Mouse (Mus musculus) limb, embryonic 10.5 days (tissue): Measurements from ENCODE around the gene Tmem56. TPM values are rescaled to one million over a fixed set of nuclear protein-coding genes. Genes with fewer than 3 reads are reported as not detected.

Experiments
- DNase-seq: peaks from one replicate; pipeline ENCODE4 v3.0.0-alpha.2; 2017; ENCODE audit warnings: low spot score
- H3K27ac ChIP-seq: fragments of 300-500 bp; sonication (generic); 2 replicates; pipeline ENCODE4 v1.5.1; 2016; ENCODE audit warnings: mild to moderate bottlenecking
- H3K27me3 ChIP-seq: fragments of 300-500 bp; sonication (generic); 2 replicates; pipeline ENCODE4 v1.6.1; 2016; ENCODE audit warnings: low read depth, mild to moderate bottlenecking; ENCODE audit not compliant: poor library complexity, severe bottlenecking
- H3K36me3 ChIP-seq: fragments of 300-500 bp; sonication (generic); 2 replicates; pipeline ENCODE4 v1.6.1; 2016; ENCODE audit warnings: mild to moderate bottlenecking, moderate library complexity
- H3K4me1 ChIP-seq: fragments of 300-500 bp; sonication (generic); 2 replicates; pipeline ENCODE4 v1.6.1; 2016
- H3K4me3 ChIP-seq: fragments of 300-500 bp; sonication (generic); 2 replicates; pipeline ENCODE4 v1.5.1; 2016; ENCODE audit warnings: mild to moderate bottlenecking, moderate library complexity
- H3K9me3 ChIP-seq: fragments of 300-500 bp; sonication (generic); replicated peaks from 2 replicates; pipeline ENCODE4 v1.6.1; 2016; ENCODE audit warnings: mild to moderate bottlenecking
- WGBS: fragments of 180-500 bp; shearing (Covaris S2); methylation state at CpG from one replicate; pipeline ENCODE4 v1.1.7; 2016; 5-methylcytosine and 5-hydroxymethylcytosine counted together
- polyA plus RNA-seq: library from polyadenylated mRNA; unstranded; fragments of >200 nt; fragmentation: Nextera tagmentation; extraction: Ambion mirVana; gene quantifications from 2 replicates; pipeline ENCODE4 v1.2.1, GENCODE M21; 2016

Gene Tmem56
- polyA plus RNA-seq: 0.96 and 1.0 TPM in 2 replicates

DNA sequence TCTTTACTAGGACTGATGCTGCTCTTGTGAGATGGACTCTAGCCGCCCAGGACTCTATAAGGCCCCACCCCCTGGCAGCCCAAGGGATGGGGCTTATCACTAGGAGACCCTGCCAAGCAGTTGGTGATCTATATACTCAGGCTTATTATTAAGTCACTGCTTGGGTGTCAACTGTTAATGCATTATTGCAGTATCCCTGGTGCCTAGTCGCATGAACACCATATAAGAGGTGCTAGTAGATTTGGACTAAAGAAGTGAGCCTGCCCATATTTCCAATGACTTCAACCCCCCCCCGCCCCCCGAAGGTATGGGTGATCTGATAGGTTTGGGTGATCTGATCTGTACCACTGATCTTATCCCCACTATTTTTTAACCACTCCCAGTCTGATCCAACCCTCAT is at the start of gene Tmem56:
Gene Tmem56 (minus strand): TSS at position 101 of the 400 bp plus-strand sequence.
- peak; percentile 2 for DNase-seq
- Histone ChIP-seq H3K4me3 (no peak within 1 kb of the TSS), H3K27me3 (no peaks in the 10 kb centered on the region), H3K4me1 (no peaks in the 10 kb centered on the region), H3K27ac (no peak within 1 kb of the TSS), H3K9me3 (no peaks in the 10 kb centered on the region), H3K36me3 (no peaks in the 10 kb centered on the region)
- 88% methylated on average over 4 of the region's 4 CpGs for WGBS

DNA sequence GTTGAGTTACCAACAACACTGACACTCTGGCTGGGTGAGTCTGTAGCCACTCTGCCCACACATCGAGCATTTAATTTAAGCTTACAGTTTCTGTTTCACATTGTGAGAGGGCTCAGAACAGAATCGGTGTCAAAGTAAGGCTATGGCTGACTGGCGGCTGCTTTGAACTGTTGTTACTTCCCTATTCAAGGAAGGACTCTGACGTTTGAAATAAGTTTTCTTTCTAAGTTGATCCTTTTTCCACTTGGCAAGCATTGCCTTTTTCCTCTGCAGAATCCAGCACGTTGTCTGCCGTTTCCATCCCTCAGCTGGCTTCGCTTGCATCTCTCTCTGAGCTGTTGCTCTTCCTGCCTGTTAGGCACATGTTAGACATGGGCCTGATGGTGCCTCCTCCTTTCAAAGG is 47.3 kb upstream of the Tmem56 start:
- WGBS: 92% methylated on average over 7 of the region's 7 CpGs
- H3K4me3 ChIP-seq: no peak overlapping the region
- no peaks in the 10 kb centered on the region; the same call in 1 of the 2 replicates for H3K36me3 ChIP-seq
- no peaks in the 10 kb centered on the region for H3K4me1 ChIP-seq
- no peak for DNase-seq
- no peaks in the 10 kb centered on the region for H3K9me3 ChIP-seq
- no peaks in the 10 kb centered on the region for H3K27me3 ChIP-seq
- no peak overlapping the region for H3K27ac ChIP-seq

DNA sequence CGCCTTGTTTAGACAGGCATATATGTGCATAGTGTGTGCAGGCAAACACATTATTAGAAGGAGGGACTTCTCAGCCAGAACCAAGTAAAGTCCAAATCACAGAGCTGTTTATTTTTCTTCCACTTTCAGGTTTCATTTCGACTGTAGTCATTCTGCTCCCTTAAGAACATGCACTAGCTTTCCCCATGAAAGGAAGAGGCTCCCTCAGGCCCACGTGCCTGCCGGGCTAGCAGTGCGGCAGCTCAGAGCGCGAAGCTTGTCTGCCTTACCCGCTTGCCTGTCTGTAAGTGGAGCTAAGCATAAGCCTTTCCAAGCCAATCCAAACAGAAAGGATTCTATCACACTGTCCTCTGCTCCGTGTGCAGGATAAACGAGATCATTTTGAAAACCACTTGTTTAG is 46.7 kb upstream of the Tmem56 start:
- no peaks in the 10 kb centered on the region for H3K9me3 ChIP-seq

DNA sequence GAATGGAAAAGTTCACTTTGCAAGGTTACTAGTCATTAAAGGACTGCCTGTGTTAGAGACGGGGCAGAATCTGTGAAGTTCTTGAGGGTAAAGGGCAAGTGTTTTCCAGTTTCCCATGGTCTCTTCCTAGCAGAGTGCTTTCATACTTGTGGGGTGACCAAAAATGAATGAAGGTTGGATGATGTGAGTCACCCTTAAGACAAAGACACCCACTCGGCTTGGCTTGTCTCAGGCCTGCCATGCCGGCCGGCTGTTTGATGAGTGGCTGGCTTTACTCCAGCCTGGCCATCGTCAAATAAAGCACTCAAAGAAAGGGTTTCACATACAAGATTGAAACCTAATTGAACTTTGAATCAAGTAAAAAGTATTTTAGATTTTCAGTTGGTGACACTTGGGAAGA is 44.5 kb upstream of the Tmem56 start:
- WGBS: 88% methylated on average over 5 of the region's 5 CpGs
- H3K4me3 ChIP-seq: no peak overlapping the region
- no peaks in the 10 kb centered on the region for H3K4me1 ChIP-seq
- no peak for DNase-seq
- H3K36me3 ChIP-seq: peaks cover 11% of the 10 kb centered on the region
- no peaks in the 10 kb centered on the region for H3K9me3 ChIP-seq
- H3K27me3 ChIP-seq: no peaks in the 10 kb centered on the region
- no peak overlapping the region for H3K27ac ChIP-seq

More for the DNA sequence above, 46.7 kb upstream of the Tmem56 start:
- Histone ChIP-seq H3K4me1 (no peaks in the 10 kb centered on the region), H3K27me3 (no peaks in the 10 kb centered on the region), H3K27ac (no peak overlapping the region), H3K4me3 (no peak overlapping the region), H3K36me3 (no peaks in the 10 kb centered on the region; the same call in 1 of the 2 replicates)
- WGBS: 94% methylated on average over 10 of the region's 10 CpGs
- DNase-seq: no peak

DNA sequence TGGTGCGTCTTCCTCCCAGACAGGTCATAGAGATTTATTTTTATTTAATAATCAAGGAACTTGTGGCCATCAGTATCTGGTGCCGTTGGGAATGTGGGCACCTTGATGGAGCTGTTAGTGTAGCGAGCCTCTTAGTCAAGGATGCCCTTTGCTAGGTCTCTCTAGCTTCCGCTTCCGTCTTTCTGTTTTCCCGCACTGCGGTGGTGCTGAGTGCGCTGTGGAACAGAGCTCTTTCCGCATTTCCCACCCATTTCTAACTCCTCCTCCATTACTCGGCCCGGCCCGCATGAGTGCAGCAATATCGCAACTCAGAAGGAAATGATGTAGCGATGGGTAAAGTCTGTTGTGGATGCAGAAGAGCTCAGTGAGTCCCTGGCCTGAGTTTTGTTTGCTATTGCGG is 40.5 kb upstream of the Tmem56 start:
- Histone ChIP-seq H3K4me1 (no peaks in the 10 kb centered on the region), H3K9me3 (no peaks in the 10 kb centered on the region), H3K36me3 (peaks cover 20% of the 10 kb centered on the region), H3K4me3 (no peak overlapping the region), H3K27ac (no peak overlapping the region), H3K27me3 (no peaks in the 10 kb centered on the region)
- DNase-seq: peak; percentile 25
- WGBS: 94% methylated on average over 15 of the region's 15 CpGs

DNA sequence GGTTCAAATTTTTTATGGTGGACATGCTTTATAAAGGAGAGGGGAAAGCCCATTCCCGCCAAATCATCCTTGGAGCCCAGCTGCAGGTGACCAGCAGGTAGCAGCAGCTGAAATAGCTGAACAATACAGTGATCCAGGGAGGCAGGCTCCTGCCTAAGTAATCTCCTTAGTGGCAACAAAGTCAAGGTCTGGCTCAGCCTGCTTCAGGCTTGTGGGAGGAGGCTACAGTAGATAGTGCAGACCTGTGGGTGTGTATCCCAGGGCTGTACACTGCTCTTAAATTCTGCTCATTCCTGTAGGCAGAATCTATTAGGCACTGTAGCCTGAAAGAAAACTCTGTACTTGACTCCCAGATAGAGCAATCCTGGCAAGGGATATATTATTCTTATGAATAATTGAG is 38.0 kb upstream of the Tmem56 start:
- H3K27me3 ChIP-seq: no peaks in the 10 kb centered on the region
- peaks cover 26% of the 10 kb centered on the region for H3K36me3 ChIP-seq
- no peak overlapping the region for H3K4me3 ChIP-seq
- 92% methylated on average over 1 of the region's 1 CpGs for WGBS
- no peaks in the 10 kb centered on the region for H3K4me1 ChIP-seq
- H3K9me3 ChIP-seq: no peaks in the 10 kb centered on the region
- peak; percentile 7 for DNase-seq
- no peak overlapping the region for H3K27ac ChIP-seq

DNA sequence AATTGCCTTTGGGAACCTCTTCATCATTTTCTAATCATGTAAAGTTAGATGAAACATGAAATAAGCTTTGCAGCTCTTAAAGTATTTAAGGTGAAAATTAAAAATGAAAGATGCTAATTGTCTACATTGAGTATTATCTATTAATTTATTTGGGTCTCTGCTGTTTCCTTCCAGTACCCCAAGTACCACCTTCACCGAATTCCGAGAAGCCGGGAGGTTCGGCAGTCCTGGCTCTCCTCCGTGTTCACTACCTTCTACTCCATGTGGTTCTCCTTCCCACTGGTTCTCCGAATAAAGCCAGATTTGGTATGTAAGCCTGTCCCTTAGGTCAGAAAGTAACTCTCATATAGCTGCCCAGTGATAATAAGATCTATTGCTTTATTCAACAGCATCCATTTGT is 37.0 kb upstream of the Tmem56 start:
- Histone ChIP-seq H3K27ac (no peak overlapping the region), H3K4me1 (no peaks in the 10 kb centered on the region), H3K27me3 (no peaks in the 10 kb centered on the region), H3K4me3 (no peak overlapping the region), H3K9me3 (no peaks in the 10 kb centered on the region), H3K36me3 (peaks cover 31% of the 10 kb centered on the region)
- DNase-seq: peak; percentile 6
- WGBS: 97% methylated on average over 6 of the region's 6 CpGs

DNA sequence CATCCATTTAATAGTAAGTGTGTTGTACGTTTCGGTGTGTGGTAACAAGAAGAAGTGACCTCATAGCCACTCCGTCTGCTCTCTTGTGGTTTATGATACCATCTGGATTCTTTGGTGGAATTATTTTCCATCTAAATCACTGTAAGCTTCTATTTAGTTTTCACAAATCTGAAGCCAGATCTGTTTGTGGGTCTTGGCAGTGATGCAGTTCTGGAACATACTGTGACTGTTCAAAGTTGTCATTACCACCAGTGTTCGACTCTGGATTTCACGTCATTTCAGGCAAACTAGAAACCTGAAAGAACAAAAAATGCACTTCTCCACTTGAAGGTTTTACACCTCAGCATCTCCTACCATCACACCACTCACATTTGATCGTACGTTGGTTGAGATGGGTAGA is 32.6 kb upstream of the Tmem56 start:
- no peak overlapping the region for H3K27ac ChIP-seq
- H3K27me3 ChIP-seq: no peaks in the 10 kb centered on the region
- WGBS: 95% methylated on average over 7 of the region's 7 CpGs
- H3K4me3 ChIP-seq: no peak overlapping the region
- H3K36me3 ChIP-seq: peaks cover 13% of the 10 kb centered on the region
- H3K4me1 ChIP-seq: peaks cover 3% of the 10 kb centered on the region; the same call in 1 of the 2 replicates
- H3K9me3 ChIP-seq: no peaks in the 10 kb centered on the region
- DNase-seq: peak; percentile 7

DNA sequence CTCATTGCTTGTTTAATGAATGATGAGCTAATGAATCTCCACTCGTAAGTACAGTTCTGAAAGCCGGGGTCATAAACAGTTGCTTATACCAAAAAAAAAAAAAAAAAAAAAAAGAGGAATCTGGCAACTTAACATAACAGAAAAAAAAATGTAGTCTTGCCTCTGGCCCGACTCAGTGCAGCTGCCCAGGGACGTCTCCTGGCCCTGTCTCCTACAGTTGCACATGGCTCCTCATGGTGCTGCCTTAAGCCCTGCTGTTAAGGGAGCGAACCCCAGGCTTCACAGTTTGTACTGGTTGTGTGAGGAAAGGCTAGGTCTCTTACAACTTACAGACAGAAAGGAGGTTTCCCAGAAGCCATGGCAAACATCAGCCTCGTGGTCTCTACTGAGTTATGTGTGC is 31.3 kb upstream of the Tmem56 start:
- Histone ChIP-seq H3K9me3 (no peaks in the 10 kb centered on the region), H3K4me3 (no peak overlapping the region), H3K4me1 (peaks cover 3% of the 10 kb centered on the region; the same call in 1 of the 2 replicates), H3K27ac (no peak overlapping the region), H3K36me3 (peaks cover 13% of the 10 kb centered on the region), H3K27me3 (no peaks in the 10 kb centered on the region)
- DNase-seq: peak; percentile 3
- 89% methylated on average over 6 of the region's 6 CpGs for WGBS

DNA sequence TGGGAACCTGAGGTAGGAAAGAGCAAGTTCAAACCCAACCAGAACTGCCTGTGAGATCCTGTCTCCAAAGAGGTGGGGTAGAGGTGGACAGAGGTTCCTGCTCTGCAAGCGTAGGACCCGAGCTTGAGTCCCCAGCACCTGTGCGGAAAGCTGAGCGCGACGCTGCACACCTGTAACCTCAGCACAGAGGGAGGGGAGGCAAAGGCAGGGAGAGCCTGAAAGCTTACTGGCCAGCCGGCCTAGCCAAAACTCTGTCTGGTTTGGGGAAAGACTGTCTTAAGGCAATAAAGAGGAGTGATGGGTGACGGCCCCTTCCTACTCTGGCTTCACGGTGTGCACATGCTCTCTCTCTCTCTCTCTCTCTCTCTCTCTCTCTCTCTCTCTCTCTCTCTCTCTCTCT is 30.1 kb upstream of the Tmem56 start:
- 61% methylated on average over 9 of the region's 9 CpGs for WGBS
- H3K27me3 ChIP-seq: no peaks in the 10 kb centered on the region
- H3K4me1 ChIP-seq: peaks cover 3% of the 10 kb centered on the region; the same call in 1 of the 2 replicates
- no peaks in the 10 kb centered on the region for H3K9me3 ChIP-seq
- peaks cover 13% of the 10 kb centered on the region for H3K36me3 ChIP-seq
- no peak overlapping the region for H3K4me3 ChIP-seq
- no peak for DNase-seq
- H3K27ac ChIP-seq: no peak overlapping the region

DNA sequence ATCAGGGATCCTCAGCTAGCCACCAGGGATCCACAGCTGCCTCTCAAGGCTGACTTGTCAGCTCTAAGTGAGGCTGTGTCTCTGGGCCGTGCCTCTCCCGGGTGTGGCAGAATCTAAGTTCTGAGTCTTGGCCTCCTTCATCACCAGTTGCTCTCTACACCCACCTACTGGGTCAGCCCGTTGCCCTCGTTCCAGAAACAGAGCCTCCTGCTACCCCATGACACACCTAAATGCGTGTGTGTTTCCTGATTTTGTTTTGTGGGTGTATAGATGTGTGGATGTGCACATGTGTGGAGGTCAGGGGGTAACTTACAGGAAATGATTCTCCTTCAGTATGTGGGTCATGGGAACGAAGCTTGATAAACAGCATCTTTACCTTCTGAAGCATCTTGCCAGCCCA is 29.5 kb upstream of the Tmem56 start:
- H3K36me3 ChIP-seq: peaks cover 13% of the 10 kb centered on the region
- H3K4me1 ChIP-seq: peaks cover 3% of the 10 kb centered on the region; the same call in 1 of the 2 replicates
- no peaks in the 10 kb centered on the region for H3K9me3 ChIP-seq
- no peaks in the 10 kb centered on the region for H3K27me3 ChIP-seq
- no peak overlapping the region for H3K27ac ChIP-seq
- no peak for DNase-seq
- 86% methylated on average over 6 of the region's 6 CpGs for WGBS
- H3K4me3 ChIP-seq: no peak overlapping the region

DNA sequence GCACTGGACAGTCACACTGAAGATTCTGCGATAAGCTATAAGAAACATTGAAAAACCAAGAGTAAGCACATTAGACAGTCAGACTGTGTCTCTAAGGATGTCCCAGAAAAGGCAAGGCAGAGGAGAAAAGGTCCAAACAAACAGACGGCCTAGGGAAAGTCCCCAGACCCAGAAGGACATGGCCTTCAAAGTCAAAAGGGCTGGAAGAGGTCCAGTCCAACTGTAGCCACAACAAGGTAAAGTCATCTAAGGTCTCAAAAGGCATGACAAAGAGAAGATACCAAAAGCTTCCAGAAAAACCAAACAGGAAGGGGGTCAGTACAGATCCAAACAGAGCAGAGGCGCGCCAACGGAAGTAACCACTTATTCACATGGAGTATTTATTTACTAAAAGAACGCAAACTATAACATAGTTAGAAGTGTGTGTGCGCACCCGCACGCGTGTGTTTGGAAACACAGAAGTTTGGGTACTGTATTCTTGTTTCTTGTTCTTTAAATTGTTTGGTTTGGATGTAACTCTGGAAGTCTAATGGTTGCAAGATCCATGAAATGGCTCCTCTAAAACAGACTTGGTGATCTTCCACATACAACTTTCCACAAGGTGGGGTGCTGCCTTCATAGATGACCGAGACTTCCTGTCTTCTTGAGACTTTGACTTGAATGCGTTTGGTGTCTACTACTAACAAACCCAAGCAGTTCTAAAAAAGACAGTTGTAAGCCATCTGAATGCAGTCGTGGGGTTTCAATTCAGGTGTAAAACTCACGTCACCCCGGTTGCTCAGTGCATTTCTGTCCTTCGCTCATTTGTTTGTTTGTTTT is 27.2 kb upstream of the Tmem56 start:
- Histone ChIP-seq H3K27me3 (no peaks in the 10 kb centered on the region), H3K4me1 (peaks cover 3% of the 10 kb centered on the region; the same call in 1 of the 2 replicates), H3K27ac (no peak overlapping the region), H3K36me3 (peaks cover 8% of the 10 kb centered on the region; the same call in 1 of the 2 replicates), H3K9me3 (no peaks in the 10 kb centered on the region), H3K4me3 (no peak overlapping the region)
- WGBS: 91% methylated on average over 16 of the region's 16 CpGs
- no peak for DNase-seq

DNA sequence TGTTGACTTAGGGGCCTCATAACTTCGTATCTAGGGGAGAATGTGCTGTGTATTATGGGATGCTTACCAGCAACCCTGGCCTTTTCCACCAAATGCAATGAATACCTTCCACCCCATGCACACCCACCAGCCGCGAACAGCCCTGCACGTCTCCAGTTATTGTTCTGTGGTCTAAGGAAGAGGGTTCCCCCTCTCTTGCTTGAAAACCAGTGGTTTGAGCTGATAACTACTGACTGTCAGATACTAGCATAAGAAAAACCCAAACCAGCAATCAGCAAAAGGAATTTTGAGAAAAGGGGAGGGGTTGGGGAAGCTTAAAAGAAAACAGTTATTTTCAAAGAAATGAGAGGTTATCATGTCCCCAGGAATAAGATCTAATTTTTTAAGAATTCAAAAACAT is 26.5 kb upstream of the Tmem56 start:
- 89% methylated on average over 4 of the region's 4 CpGs for WGBS
- Histone ChIP-seq H3K9me3 (no peaks in the 10 kb centered on the region), H3K27me3 (no peaks in the 10 kb centered on the region), H3K27ac (no peak overlapping the region), H3K4me3 (no peak overlapping the region), H3K36me3 (0 out of 2 replicates have a peak, but pooled peaks cover 4% of the 10 kb centered on the region), H3K4me1 (peaks cover 3% of the 10 kb centered on the region; the same call in 1 of the 2 replicates)
- no peak for DNase-seq
